Mouse (Mus musculus) T-helper 2 cell (primary cell): ENCODE data around the gene BC004004.
"Not testable (repeated sequence)": the region's sequence is repeated elsewhere in the genome, so short reads cannot be mapped to it uniquely, and the experiment has no call there.

ENCODE experiments used
- in situ Hi-C: fragments of 300-600 bp; cut with MboI, MseI; formaldehyde crosslinking; loops from one replicate; pipeline ENCODE4 v1.15.1; 2025; ENCODE audit warnings: high pct_unique_total_duplicates

Gene BC004004

GRCm38 (mm10) chr17:29343241-29343640, 74.7 kb downstream of the BC004004 start:
- in situ Hi-C loops, result no loop called here

GRCm38 (mm10) chr17:29345272-29345671, 76.7 kb downstream of the BC004004 start:
- in situ Hi-C loops, result no loop called here

- in situ Hi-C loops, result no loop called here
Measured at GRCm38 (mm10) chr17:29346496-29347125, 78.0 kb downstream of the BC004004 start.

- in situ Hi-C loops, result no loop called here
Measured at GRCm38 (mm10) chr17:29347126-29347644, 78.6 kb downstream of the BC004004 start.

- in situ Hi-C loops, result no loop called here
Measured at GRCm38 (mm10) chr17:29347645-29348256, 79.2 kb downstream of the BC004004 start, which contains the start of gene Mtch1. Mtch1 (minus strand) TSS chr17:29347934.

GRCm38 (mm10) chr17:29348996-29349395, 80.4 kb downstream of the BC004004 start:
- in situ Hi-C loops, result no loop called here

- in situ Hi-C loops, result not testable (repeated sequence)
Measured at GRCm38 (mm10) chr17:29351056-29351455, 82.5 kb downstream of the BC004004 start.

- in situ Hi-C loops, result no loop called here
Measured at GRCm38 (mm10) chr17:29355461-29355840, 86.9 kb downstream of the BC004004 start.

GRCm38 (mm10) chr17:29355841-29356478, 87.4 kb downstream of the BC004004 start:
- in situ Hi-C loops, result no loop called here

- in situ Hi-C loops, result no loop called here
Measured at GRCm38 (mm10) chr17:29356479-29356856, 87.9 kb downstream of the BC004004 start.

GRCm38 (mm10) chr17:29356882-29357281, 88.3 kb downstream of the BC004004 start:
- in situ Hi-C loops, result no loop called here

- in situ Hi-C loops, result no loop called here
Measured at GRCm38 (mm10) chr17:29358928-29359327, 90.3 kb downstream of the BC004004 start.

- in situ Hi-C loops, result no loop called here
Measured at GRCm38 (mm10) chr17:29360761-29361221, 92.2 kb downstream of the BC004004 start, which contains the start of gene Fgd2. Fgd2 (plus strand) TSS chr17:29360914.

- in situ Hi-C loops, result no loop called here
Measured at GRCm38 (mm10) chr17:29361982-29362691, 93.5 kb downstream of the BC004004 start.

- in situ Hi-C loops, result no loop called here
Measured at GRCm38 (mm10) chr17:29363109-29363508, 94.5 kb downstream of the BC004004 start.
